In genomic region chr12:91551773-91552526, GRCm38 (mm10) we compare ENCODE assay signal across 7 mouse cellular contexts. TPM values are rescaled to one million over a fixed set of nuclear protein-coding genes. Genes with fewer than 3 reads are reported as not detected.
DNase-seq lines count a peak whose midpoint lies in the region; ATAC-seq and TF ChIP-seq lines count a peak whose summit lies in the region.

No protein-coding gene starts in this region.

- no peak overlapping the region for H3K27ac ChIP-seq in kidney, adult 2 months (ENCODE audit: insufficient read depth, low read depth, low read length)
- H3K27ac ChIP-seq in midbrain, embryonic 16.5 days (ENCODE audit: low read length), result no peak overlapping the region

- no peaks in the 10 kb centered on the region for H3K4me1 ChIP-seq in kidney, adult 2 months (ENCODE audit: control insufficient read depth, insufficient read depth, low read length)
- peaks cover 8% of the 10 kb centered on the region for H3K4me1 ChIP-seq in midbrain, embryonic 16.5 days (ENCODE audit: control insufficient read depth, insufficient read depth, low read length)

- DNase-seq in adrenal gland, postnatal 14 days, result peak; percentile 68
- DNase-seq in cerebellum, postnatal 25 days, result peak; percentile 71 to 84
- DNase-seq in heart, adult 11 months, result peak; percentile 96
- DNase-seq in kidney, adult 2 months, result peak; percentile 46
- DNase-seq in left cerebral cortex, postnatal 25 days (ENCODE audit: low spot score in 2 of 2), result peak; percentile 75 to 80
- peak; percentile 16 to 20 for DNase-seq in urinary bladder, adult 18-20 months (ENCODE audit: low spot score in 2 of 2)

- no peak for TF ChIP-seq POLR2A in kidney, adult 2 months (IDR thresholded peaks at IDR 0.05; ENCODE audit: low read depth, low read length)

- H3K4me2 ChIP-seq in midbrain, embryonic 16.5 days (ENCODE audit: low read length), result peak overlapping the region; percentile 45

- no peak for TF ChIP-seq CTCF in kidney, adult 2 months (conservative IDR thresholded peaks at IDR 0.05; ENCODE audit: insufficient read depth, insufficient read length, low read depth, low read length)

- H3K9ac ChIP-seq in midbrain, embryonic 16.5 days (ENCODE audit: low read depth, low read length), result 0 out of 2 replicates have a peak overlapping the region, but pooled peaks have one; percentile 25

- intact Hi-C loops in left cerebral cortex, postnatal 25 days (cut with DNase I), result no loop called here

- no peaks in the 10 kb centered on the region for H3K9me3 ChIP-seq in midbrain, embryonic 16.5 days (replicated peaks; ENCODE audit: control insufficient read depth, low read length, poor library complexity, severe bottlenecking)

- 50% methylated on average over 19 of the region's 19 CpGs for WGBS in kidney, adult 2 months
- WGBS in midbrain, embryonic 16.5 days, result 34% methylated on average over 19 of the region's 19 CpGs

- ATAC-seq in midbrain, embryonic 16.5 days, result peak; percentile 85

- 0 out of 2 replicates have a peak, but pooled peaks cover 1% of the 10 kb centered on the region for H3K36me3 ChIP-seq in kidney, adult 2 months (ENCODE audit: control insufficient read depth, insufficient read depth, low read length)
- H3K36me3 ChIP-seq in midbrain, embryonic 16.5 days (ENCODE audit: control insufficient read depth, insufficient read depth, low read length), result no peaks in the 10 kb centered on the region

- H3K4me3 ChIP-seq in kidney, adult 2 months (ENCODE audit: insufficient read depth, low read depth, low read length), result no peak overlapping the region
- no peak overlapping the region for H3K4me3 ChIP-seq in midbrain, embryonic 16.5 days (ENCODE audit: low read depth, low read length)

- no peaks in the 10 kb centered on the region for H3K27me3 ChIP-seq in kidney, adult 2 months (replicated peaks; ENCODE audit: control insufficient read depth, insufficient read depth, low read length)
- no peaks in the 10 kb centered on the region for H3K27me3 ChIP-seq in midbrain, embryonic 16.5 days (ENCODE audit: control insufficient read depth, insufficient read depth, low read depth, low read length)

RNA-seq across cellular contexts. Expression of gene Gtf2a1, which starts 38.3 kb away (rescaled TPM):
- total RNA-seq in adrenal gland, postnatal 14 days (2021), result 39.4 and 40.6 TPM in 2 replicates
- polyA plus RNA-seq in kidney, adult 2 months (2012; rRNA removed), result 12.4 and 14.2 TPM in 2 replicates
- total RNA-seq in left cerebral cortex, postnatal 25 days (2021), result 10 to 100 TPM; 51.5 to 51.8 TPM
- 68.0 and 72.2 TPM in 2 replicates for polyA plus RNA-seq in midbrain, embryonic 16.5 days (2015; fragmentation: Nextera tagmentation; extraction: Ambion mirVana)

Comparison
In these comparisons a context has a peak if more than half of its experiments do, and no peak if none do; other contexts are left out.
1. DNase-seq: peak in every context shown above with its lines; median percentile 96 in heart, adult 11 months; 78 in cerebellum, postnatal 25 days; 78 in left cerebral cortex, postnatal 25 days; 68 in adrenal gland, postnatal 14 days; 46 in kidney, adult 2 months; 18 in urinary bladder, adult 18-20 months.